Mouse (Mus musculus) midbrain, embryonic 11.5 days (tissue): Measurements from ENCODE around the gene Crip1. TPM values are rescaled to one million over a fixed set of nuclear protein-coding genes. Genes with fewer than 3 reads are reported as not detected.

Experiments used
- ATAC-seq: fragments of 200-750 bp; cut with Nextera tagmentation; 2 replicates; pipeline ENCODE4 v1.8.0; 2017; ENCODE audit warnings: moderate TSS enrichment, moderate library complexity; ENCODE audit not compliant: low FRiP score
- DNase-seq: peaks from one replicate; pipeline ENCODE4 v3.0.0; 2015; ENCODE audit warnings: low spot score; ENCODE audit errors: missing footprints
- H3K27ac ChIP-seq: fragments of 300-500 bp; sonication (generic); 2 replicates; pipeline ENCODE4 v1.5.1; 2014; ENCODE audit warnings: low read depth, low read length
- H3K27me3 ChIP-seq: fragments of 300-500 bp; sonication (generic); 2 replicates; pipeline ENCODE4 v1.6.1; 2014; ENCODE audit warnings: mild to moderate bottlenecking, low read length, moderate library complexity, mixed read lengths; ENCODE audit not compliant: control insufficient read depth, insufficient read depth
- H3K36me3 ChIP-seq: fragments of 300-500 bp; sonication (generic); 2 replicates; pipeline ENCODE4 v1.6.1; 2014; ENCODE audit warnings: mild to moderate bottlenecking, low read length, moderate library complexity, mixed read lengths; ENCODE audit not compliant: control insufficient read depth, insufficient read depth
- H3K4me1 ChIP-seq: fragments of 300-500 bp; sonication (generic); 2 replicates; pipeline ENCODE4 v1.6.1; 2014; ENCODE audit warnings: low read length; ENCODE audit not compliant: control insufficient read depth, insufficient read depth
- H3K4me2 ChIP-seq: fragments of 300-500 bp; sonication (generic); 2 replicates; pipeline ENCODE4 v1.6.1; 2014; ENCODE audit warnings: mild to moderate bottlenecking, moderate library complexity
- H3K4me3 ChIP-seq: fragments of 300-500 bp; sonication (generic); 2 replicates; pipeline ENCODE4 v1.5.1; 2014; ENCODE audit warnings: low read depth, low read length
- H3K9ac ChIP-seq: fragments of 300-500 bp; sonication (generic); 2 replicates; pipeline ENCODE4 v1.6.1; 2014; ENCODE audit warnings: low read length
- H3K9me3 ChIP-seq: fragments of 300-500 bp; sonication (generic); 2 replicates; pipeline ENCODE4 v1.6.1; 2016; ENCODE audit warnings: low read length; ENCODE audit not compliant: control insufficient read depth
- WGBS: fragments of 180-500 bp; shearing (Covaris S2); extraction: QIAGEN DNeasy Blood & Tissue Kit; methylation state at CpG from one replicate; pipeline ENCODE4 v1.1.7; 2014; 5-methylcytosine and 5-hydroxymethylcytosine counted together
- polyA plus RNA-seq: library from polyadenylated mRNA; unstranded; fragments of >200 nt; fragmentation: Nextera tagmentation; extraction: Ambion mirVana; gene quantifications from 2 replicates; pipeline ENCODE4 v1.2.1, GENCODE M21; 2014

Crip1 gene
- polyA plus RNA-seq, 1 experiment from 2014 or later = 95.7 TPM

DNA sequence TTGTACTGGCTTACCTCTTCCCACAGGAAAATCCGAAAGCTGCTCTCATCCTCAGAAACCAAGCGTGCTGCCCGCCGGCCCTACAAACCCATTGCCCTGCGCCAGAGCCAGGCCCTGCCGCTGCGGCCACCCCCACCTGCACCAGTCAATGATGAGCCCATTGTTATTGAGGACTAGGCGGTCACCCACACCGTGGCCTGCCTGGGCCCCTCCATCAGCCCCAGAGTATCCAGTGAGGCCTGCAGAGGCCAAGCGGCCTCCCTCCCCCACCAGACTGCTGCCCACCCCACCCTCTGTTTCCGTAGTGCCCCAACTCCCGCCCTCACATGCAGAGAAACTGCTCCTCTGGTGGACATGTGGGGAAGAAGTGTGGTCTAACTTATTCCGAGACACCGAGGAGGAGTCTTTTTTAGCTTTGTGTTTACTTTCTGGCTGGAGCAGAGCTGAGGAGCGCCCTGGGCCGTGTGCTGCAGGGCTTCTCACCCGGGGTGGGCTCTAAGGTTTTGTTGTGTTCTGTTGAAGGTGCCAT, 9.6 kb upstream of the Crip1 start:
- 80% methylated on average over 17 of the region's 17 CpGs for WGBS
- H3K9ac ChIP-seq = no peak overlapping the region
- ATAC-seq = no peak
- no peaks in the 10 kb centered on the region for H3K9me3 ChIP-seq
- peaks cover 47% of the 10 kb centered on the region for H3K36me3 ChIP-seq
- H3K27me3 ChIP-seq = no peaks in the 10 kb centered on the region
- H3K27ac ChIP-seq = no peak overlapping the region
- no peak overlapping the region for H3K4me2 ChIP-seq
- peaks cover 23% of the 10 kb centered on the region for H3K4me1 ChIP-seq
- no peak overlapping the region for H3K4me3 ChIP-seq
- no peak for DNase-seq

DNA sequence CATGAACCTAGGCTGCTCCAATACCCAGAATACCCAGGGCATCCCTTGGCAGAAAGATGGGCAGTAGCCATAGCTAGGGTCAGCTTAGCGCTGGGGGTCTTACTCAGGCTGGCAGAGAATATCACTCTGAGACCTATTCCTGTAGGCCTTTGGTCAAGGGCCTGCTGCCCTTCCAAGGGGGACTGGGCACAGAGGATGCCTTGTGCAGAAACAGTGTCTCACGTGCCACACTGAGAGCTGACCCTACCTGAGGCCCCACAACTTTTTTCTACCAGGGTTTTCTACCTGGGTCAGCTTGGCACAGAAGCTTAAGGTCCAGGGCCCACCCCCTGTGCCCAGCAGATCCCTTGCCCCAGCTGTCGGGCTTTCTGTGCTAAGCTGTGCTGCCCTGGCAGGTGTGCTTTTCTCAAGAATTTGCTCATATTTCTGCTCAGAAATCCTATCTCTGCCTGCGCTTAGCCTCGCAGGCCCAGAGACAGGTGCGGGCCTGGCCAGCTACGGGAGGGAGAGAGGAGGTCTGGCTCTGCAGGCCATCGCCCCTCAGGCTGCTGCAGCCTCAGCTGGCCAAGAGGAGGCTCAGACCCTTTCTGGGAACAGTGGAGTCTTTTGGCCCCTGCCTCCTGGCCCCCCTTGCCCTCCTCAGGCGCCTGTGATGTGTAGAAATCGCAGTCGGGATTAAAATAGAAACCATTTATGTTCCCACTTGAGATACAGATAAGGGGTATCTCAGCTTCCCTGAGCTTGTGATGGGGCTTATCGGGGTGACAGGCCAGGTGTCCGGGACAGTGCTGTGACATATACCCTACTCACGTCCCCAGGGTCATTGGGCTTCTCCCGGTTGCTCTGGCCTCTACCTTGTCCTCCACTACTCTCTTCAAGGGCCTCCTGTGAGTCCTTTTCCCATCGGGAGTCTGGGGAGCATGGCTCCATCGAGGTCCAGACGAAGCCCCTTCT, 8.6 kb upstream of the Crip1 start:
- no peak overlapping the region for H3K4me3 ChIP-seq
- H3K4me1 ChIP-seq = peaks cover 33% of the 10 kb centered on the region
- no peak overlapping the region for H3K9ac ChIP-seq
- WGBS = 89% methylated on average over 18 of the region's 18 CpGs
- no peak overlapping the region for H3K27ac ChIP-seq
- DNase-seq = no peak
- H3K9me3 ChIP-seq = no peaks in the 10 kb centered on the region
- no peak for ATAC-seq
- no peaks in the 10 kb centered on the region for H3K27me3 ChIP-seq
- peaks cover 39% of the 10 kb centered on the region for H3K36me3 ChIP-seq
- no peak overlapping the region for H3K4me2 ChIP-seq

DNA sequence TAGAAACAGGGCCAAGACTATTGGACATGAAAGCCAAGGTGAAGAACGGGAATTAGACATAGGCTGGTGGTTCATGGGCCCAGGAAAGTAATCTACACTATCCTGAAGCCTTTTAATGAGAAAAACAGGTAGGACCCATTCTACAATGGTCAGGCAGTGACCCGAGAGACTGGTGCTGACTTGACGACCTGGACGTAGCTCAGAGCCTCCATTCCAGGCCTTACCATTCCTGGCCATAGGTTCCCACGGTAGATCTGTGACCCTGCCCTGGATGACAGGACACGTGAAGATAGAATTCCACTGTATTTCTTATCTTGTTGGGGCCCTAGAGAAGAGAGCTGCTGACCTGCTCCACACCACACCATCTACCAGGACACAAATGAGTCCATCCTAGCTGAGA, 7.8 kb upstream of the Crip1 start:
- no peak overlapping the region for H3K4me3 ChIP-seq
- no peak for ATAC-seq
- H3K4me2 ChIP-seq = no peak overlapping the region
- H3K36me3 ChIP-seq = peaks cover 33% of the 10 kb centered on the region
- DNase-seq = no peak
- WGBS = 87% methylated on average over 6 of the region's 6 CpGs
- H3K27ac ChIP-seq = peak overlapping the region; percentile 90; the same call in 1 of the 2 replicates
- peaks cover 40% of the 10 kb centered on the region for H3K4me1 ChIP-seq
- no peaks in the 10 kb centered on the region for H3K9me3 ChIP-seq
- H3K27me3 ChIP-seq = no peaks in the 10 kb centered on the region
- peak overlapping the region; percentile 32; the same call in 1 of the 2 replicates for H3K9ac ChIP-seq

DNA sequence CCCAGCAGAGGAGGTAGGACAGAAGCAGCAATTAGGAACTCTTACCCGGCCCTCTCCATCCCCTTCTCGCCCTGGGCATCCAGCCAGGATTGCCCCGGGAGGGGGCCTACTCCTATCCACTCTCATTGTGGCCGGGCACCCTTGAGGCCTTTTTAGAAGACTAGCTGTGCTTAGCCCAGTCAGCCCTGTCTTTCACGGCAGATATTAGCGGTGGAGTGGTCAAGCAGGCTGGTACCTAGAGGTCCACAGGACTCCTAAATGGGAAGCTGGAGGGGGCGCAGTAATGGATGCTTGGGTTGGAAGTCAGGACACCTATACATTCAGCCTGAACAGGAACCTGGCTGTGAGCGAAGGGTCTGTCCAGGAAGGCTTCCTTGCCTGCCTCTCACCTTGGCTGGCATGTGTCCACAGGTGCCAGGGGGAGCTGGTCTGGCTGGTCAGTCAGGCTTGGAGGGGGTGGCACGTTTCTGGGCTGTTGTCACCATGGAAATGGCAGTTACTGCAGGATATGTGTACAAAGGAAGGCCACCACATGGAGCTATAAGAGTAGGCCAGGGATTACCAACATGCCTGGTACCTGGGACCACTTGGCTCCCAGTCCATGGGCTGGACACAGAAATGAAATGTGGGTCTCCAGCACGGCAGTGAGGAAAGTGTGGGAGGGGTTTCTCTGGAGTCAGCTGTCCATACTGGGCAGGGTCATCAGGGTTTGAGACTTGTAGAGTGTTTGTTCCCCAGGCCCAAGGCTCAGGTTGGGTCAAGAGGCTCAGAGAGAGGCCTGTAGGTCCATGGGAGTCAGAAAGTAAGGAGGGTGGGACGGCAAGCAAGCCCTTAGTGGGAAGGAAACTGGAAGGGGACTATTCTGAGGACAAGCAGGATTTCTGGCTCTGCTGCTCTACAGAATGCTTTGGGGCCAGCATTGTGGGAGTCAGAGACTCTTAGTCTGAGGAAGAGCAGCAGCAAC, 6.9 kb upstream of the Crip1 start:
- no peaks in the 10 kb centered on the region for H3K27me3 ChIP-seq
- H3K27ac ChIP-seq = peak overlapping the region; percentile 90
- peak overlapping the region; percentile 61 for H3K4me2 ChIP-seq
- peak; percentile 4 for ATAC-seq
- H3K9me3 ChIP-seq = no peaks in the 10 kb centered on the region
- H3K4me3 ChIP-seq = peak overlapping the region; percentile 67
- H3K36me3 ChIP-seq = peaks cover 25% of the 10 kb centered on the region
- WGBS = 38% methylated on average over 11 of the region's 11 CpGs
- peak overlapping the region; percentile 80 for H3K9ac ChIP-seq
- H3K4me1 ChIP-seq = peaks cover 40% of the 10 kb centered on the region
- peak; percentile 94 for DNase-seq

DNA sequence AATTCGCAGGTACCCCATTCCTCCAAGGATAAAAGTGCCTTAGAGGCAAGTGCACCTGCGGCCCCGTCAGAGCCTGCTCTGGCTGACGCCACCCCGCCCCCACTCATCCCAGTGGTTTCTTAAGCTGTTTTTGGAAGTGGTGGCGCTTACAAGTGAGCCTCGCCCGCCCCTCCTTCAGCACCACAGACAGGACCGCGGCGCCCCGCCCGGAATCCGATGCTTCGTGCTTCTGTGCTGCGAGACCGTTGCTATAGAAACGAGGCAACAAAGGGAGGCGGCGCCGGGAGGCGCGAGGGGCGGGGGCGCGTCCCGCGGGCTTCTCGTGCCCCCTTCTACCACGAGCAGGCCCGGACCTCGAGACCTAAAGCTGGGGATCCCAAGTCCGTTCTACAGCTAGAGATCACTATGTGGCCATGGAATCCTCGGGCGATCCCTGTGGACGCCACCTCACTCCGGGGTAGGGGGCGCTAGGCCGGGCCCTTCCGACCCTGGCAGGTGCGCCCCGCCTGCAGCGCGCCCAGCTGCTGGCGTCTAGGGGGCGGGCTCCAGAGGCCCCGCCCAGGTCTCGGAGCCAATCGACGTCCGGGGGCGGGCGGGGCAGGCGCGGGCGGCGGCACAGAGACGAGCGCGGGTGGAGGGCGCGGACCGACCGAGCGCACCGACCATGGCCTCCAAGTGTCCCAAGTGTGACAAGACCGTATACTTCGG, 6.1 kb upstream of the Crip1 start, which contains the start of gene Crip2:
TSS of gene Crip2 (plus strand) at position 329 of the 708 bp plus-strand sequence.
- Histone ChIP-seq H3K4me1 (peaks cover 40% of the 10 kb centered on the region), H3K27ac (peak within 1 kb of the TSS; percentile 90), H3K36me3 (peaks cover 21% of the 10 kb centered on the region), H3K4me2 (peak within 1 kb of the TSS; percentile 61), H3K4me3 (peak within 1 kb of the TSS; percentile 67), H3K9me3 (no peaks in the 10 kb centered on the region), H3K27me3 (no peaks in the 10 kb centered on the region), H3K9ac (peak within 1 kb of the TSS; percentile 80)
- DNase-seq (peak; percentile 99), ATAC-seq (peak; percentile 91)
- under 1% methylated on average over 65 of the region's 68 CpGs for WGBS

DNA sequence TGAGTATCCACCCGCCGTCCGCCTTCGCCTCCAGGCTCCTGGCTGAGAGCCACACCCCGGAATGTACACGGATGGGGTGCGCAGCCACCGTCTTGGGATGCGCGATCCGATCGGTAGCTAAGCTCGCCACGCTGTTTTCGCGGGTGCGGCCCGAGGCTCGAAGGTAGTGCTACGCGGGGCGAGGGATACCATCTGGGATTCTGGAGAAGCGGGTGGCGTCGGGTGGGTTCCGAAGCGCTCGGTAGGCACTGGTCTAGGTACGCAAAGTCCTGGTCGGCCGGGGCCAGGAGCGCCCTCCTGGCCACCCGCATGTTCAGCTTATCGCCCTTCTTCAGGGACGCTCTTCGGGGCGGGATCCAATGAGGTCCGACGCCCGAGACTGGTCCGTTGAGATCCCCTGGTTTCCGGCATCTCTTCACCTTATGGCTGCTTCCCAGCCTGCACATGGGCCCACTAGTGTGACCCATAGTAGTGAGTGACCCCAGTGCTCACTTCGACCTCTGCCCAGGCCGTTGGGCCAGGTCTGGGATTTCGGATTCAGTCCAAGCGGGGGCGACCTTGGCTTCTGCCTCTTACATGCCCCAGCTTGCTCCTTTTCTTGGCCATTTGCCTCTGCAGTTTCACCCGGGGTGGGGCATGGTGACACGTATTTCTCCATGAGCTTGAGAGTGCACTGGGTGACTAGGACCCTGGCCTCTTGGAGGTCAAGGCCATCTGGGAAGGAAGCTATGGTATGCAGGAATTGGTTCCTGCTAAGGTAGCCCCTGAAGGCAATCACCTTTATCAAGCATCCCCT, 5.3 kb upstream of the Crip1 start:
- peak overlapping the region; percentile 80 for H3K9ac ChIP-seq
- H3K36me3 ChIP-seq = peaks cover 15% of the 10 kb centered on the region
- H3K4me1 ChIP-seq = peaks cover 40% of the 10 kb centered on the region
- DNase-seq (peak; percentile 94), ATAC-seq (peak; percentile 6)
- H3K27ac ChIP-seq = peak overlapping the region; percentile 90; the same call in 1 of the 2 replicates
- no peaks in the 10 kb centered on the region for H3K9me3 ChIP-seq
- no peaks in the 10 kb centered on the region; the same call in 1 of the 2 replicates for H3K27me3 ChIP-seq
- H3K4me2 ChIP-seq = peak overlapping the region; percentile 61
- under 1% methylated on average over 49 of the region's 49 CpGs for WGBS
- H3K4me3 ChIP-seq = peak overlapping the region; percentile 67

DNA sequence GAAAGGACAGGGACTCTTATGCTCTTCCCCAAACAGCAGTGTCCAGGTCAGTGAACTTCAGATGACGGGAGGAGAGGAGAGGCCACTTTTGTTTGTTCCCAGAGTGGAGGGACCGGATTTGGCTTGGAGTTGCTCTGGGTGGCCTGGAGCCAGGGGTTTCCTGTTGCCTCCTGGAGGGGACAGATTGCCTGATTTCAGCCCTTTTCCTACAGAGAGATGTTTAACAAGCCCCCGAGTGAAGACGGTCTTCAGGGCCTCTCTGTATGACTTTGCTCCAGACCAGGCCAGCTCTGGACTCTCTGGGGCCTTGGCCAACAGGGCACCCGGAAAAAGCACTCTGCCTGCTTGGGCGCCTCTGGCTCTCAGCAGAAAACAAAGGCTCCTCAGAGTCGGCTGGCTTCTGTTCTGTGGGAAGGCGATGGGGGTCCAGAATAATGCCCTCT, 4.6 kb upstream of the Crip1 start:
- DNase-seq (no peak), ATAC-seq (no peak)
- Histone ChIP-seq H3K36me3 (peaks cover 10% of the 10 kb centered on the region), H3K4me2 (peak overlapping the region; percentile 61), H3K27ac (peak overlapping the region; percentile 40), H3K4me3 (peak overlapping the region; percentile 67), H3K4me1 (peaks cover 44% of the 10 kb centered on the region), H3K9me3 (no peaks in the 10 kb centered on the region), H3K9ac (peak overlapping the region; percentile 80), H3K27me3 (no peaks in the 10 kb centered on the region; the same call in 1 of the 2 replicates)
- 31% methylated on average over 8 of the region's 8 CpGs for WGBS
